Mouse (Mus musculus) spleen, postnatal 0 days (tissue): ENCODE measurements around the gene Mars2. TPM values are rescaled to one million over a fixed set of nuclear protein-coding genes. Genes with fewer than 3 reads are reported as not detected.

Experiments used
- polyA plus RNA-seq: library from polyadenylated mRNA; unstranded; fragments of >200 nt; fragmentation: Nextera tagmentation; extraction: Ambion mirVana; gene quantifications from 2 replicates; pipeline ENCODE4 v1.2.1, GENCODE M21; 2015

Gene Mars2
- polyA plus RNA-seq, result 2.2 TPM in 2 replicates

GRCm38 (mm10) chr1:55236890-55237642, at the start of gene Mars2:
TSS of gene Mars2 (plus strand) at chr1:55237177.

DNA sequence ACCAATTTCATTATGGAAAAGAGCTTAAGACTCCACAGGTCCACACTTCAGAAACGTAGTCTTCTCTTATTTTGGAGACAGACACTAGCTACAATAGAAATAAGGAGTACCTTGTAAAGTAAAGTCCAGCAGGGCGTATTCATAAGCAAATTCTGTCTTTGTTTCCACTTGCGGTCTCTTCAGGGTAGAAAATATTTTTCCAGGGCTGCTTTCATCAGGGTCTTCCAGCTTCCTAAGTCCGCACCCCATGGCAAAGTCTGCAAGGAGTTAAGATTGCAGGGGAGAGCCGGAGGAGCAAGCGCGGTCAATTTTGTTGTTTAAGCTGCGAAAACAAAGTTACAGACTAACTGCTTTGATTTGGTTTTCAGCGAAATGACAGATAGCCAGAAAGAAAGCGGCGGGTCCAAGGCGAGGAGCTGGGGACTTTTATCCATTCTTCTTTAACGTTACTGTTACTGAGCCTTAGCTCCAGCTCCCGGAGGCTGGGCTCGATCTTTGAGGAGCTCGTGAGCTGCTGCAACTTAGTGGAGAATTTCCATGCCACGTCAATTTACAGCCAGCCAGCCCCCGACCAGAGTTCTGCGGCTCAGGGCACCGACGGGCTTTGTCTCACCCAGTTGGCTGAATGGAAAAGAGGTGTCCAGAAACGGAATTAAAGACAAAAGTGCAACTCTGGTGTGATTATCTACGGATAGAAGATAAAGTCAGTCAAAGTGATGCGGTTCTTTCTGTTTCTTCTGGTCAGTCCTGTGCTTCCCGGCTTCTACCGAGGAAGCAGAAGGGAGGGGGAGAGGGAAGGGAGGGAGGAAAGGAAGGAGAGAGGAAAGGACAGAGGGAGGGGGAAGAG, 10.7 kb upstream of the Mars2 start, which contains the start of gene Rftn2:
TSS of gene Rftn2 (minus strand) at position 772 of the 847 bp plus-strand sequence.

Other genes starting within 250 kb of the Mars2 start
- gene Sf3b1, start 209.7 kb upstream of the Mars2 start, polyA plus RNA-seq, result 181 and 182 TPM in 2 replicates
- 14.7 and 15.1 TPM in 2 replicates for gene Coq10b, start 184.4 kb upstream of the Mars2 start, polyA plus RNA-seq
- 263 and 300 TPM in 2 replicates for gene Hspe1, start 149.0 kb upstream of the Mars2 start, polyA plus RNA-seq
- 217 and 243 TPM in 2 replicates for gene Hspd1, start 148.9 kb upstream of the Mars2 start, polyA plus RNA-seq
- gene Mob4, start 105.9 kb upstream of the Mars2 start, polyA plus RNA-seq, result 66.0 and 75.0 TPM in 2 replicates
- 2.6 TPM in 2 replicates for gene Rftn2, start 10.4 kb upstream of the Mars2 start, polyA plus RNA-seq
- gene Boll, start 126.3 kb downstream of the Mars2 start, polyA plus RNA-seq, result 0.81 and 0.91 TPM in 2 replicates
- 0.81 and 0.88 TPM in 2 replicates for gene Plcl1, start 168.7 kb downstream of the Mars2 start, polyA plus RNA-seq